Mouse (Mus musculus) midbrain, embryonic 10.5 days (tissue): ENCODE measurements around the gene Rps12. TPM values are rescaled to one million over a fixed set of nuclear protein-coding genes. Genes with fewer than 3 reads are reported as not detected.

Experiments used
- DNase-seq: peaks from one replicate; pipeline ENCODE4 v3.0.0-alpha.2; 2017; ENCODE audit warnings: low spot score
- H3K27ac ChIP-seq: fragments of 300-500 bp; sonication (generic); replicated peaks from 2 replicates; pipeline ENCODE4 v1.5.1; 2016; ENCODE audit warnings: mild to moderate bottlenecking
- H3K27me3 ChIP-seq: fragments of 300-500 bp; sonication (generic); 2 replicates; pipeline ENCODE4 v1.6.1; 2016; ENCODE audit warnings: low read depth, mild to moderate bottlenecking; ENCODE audit not compliant: poor library complexity, severe bottlenecking
- H3K36me3 ChIP-seq: fragments of 300-500 bp; sonication (generic); 2 replicates; pipeline ENCODE4 v1.6.1; 2016; ENCODE audit warnings: mild to moderate bottlenecking, moderate library complexity
- H3K4me1 ChIP-seq: fragments of 300-500 bp; sonication (generic); 2 replicates; pipeline ENCODE4 v1.6.1; 2016
- H3K4me3 ChIP-seq: fragments of 300-500 bp; sonication (generic); 2 replicates; pipeline ENCODE4 v1.5.1; 2016; ENCODE audit warnings: mild to moderate bottlenecking, moderate library complexity
- H3K9me3 ChIP-seq: fragments of 300-500 bp; sonication (generic); replicated peaks from 2 replicates; pipeline ENCODE4 v1.6.1; 2016; ENCODE audit warnings: mild to moderate bottlenecking
- WGBS: fragments of 180-500 bp; shearing (Covaris S2); methylation state at CpG from one replicate; pipeline ENCODE4 v1.1.7; 2016; 5-methylcytosine and 5-hydroxymethylcytosine counted together
- polyA plus RNA-seq: library from polyadenylated mRNA; unstranded; fragments of >200 nt; fragmentation: Nextera tagmentation; extraction: Ambion mirVana; gene quantifications from 2 replicates; pipeline ENCODE4 v1.2.1, GENCODE M21; 2016

The Rps12 gene
- polyA plus RNA-seq, 1 experiment from 2014 or later = 145 TPM

GRCm38 (mm10) chr10:23781760-23782735, 5.0 kb downstream of the Rps12 start:
- Histone ChIP-seq H3K27ac (no peak overlapping the region), H3K36me3 (peaks cover 62% of the 10 kb centered on the region), H3K9me3 (no peaks in the 10 kb centered on the region), H3K27me3 (no peaks in the 10 kb centered on the region), H3K4me3 (no peak overlapping the region), H3K4me1 (peaks cover 18% of the 10 kb centered on the region)
- 88% methylated on average over 11 of the region's 11 CpGs for WGBS
- DNase-seq = no peak

DNA sequence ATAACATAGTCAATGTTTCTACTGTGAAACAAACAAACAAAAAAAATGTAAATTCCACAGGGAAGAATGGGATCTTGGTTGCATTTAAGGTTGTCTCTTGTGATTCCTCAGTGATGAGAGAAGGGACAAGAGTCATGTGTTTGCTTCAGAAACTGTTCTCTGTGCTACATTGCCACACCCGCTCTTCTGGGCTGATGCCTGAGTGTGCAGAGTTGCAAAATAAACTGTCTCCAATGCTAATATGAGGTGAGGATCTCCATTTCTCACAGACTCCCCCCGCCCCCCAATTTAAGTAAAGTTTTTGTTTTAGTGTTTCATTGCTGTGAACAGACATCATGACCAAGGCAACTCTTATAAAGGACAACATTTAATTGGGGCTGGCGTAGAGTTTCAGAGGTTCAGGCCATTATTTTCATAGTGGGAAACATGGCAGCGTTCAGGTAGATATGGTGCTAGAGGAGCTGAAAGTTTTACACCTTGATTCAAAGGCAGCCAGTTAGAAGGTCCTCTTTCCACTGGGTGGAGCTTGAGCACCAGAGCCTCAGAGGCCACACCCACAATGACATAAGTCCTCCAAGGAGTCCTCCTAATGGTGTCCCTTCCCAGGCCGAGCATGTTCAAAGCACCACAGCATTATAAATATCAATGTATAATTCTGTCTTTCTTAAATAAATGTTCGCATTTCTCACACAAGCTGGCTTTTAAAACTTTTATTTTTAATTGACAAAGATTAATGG, 6.4 kb downstream of the Rps12 start:
- Histone ChIP-seq H3K9me3 (no peaks in the 10 kb centered on the region), H3K36me3 (peaks cover 54% of the 10 kb centered on the region), H3K27me3 (no peaks in the 10 kb centered on the region), H3K4me3 (no peak overlapping the region), H3K4me1 (peaks cover 11% of the 10 kb centered on the region), H3K27ac (no peak overlapping the region)
- 87% methylated on average over 6 of the region's 6 CpGs for WGBS
- no peak for DNase-seq

DNA sequence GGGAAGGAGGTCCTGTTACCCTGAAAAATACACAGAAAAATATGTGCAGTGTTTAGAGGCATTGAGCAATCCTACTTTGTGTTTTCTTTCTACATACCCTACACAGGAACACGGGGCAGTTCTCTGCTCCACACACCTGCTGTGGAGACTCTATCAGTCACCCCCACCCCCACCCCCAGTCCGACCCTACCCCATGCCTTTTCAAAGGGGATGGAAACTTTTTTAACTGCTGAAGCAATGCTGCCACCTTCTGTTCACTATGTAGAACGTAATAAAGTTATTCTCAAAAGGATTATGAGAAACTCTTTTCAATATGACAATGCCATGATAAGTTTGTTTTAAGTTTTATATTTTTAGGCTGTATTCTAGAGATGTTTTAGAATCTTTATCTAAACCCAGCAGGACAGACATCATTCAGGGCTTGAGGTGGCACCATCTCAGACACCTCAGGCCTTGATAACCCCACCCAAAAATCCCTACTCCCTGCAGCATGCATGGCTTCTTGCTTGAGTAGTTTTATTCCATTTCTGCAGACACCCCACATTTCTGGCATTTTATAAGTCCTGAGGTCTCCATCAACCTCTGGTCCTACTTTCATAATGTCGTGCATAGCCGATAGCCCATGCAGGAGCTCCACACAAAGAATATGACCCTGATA, 9.7 kb downstream of the Rps12 start:
- H3K36me3 ChIP-seq = peaks cover 22% of the 10 kb centered on the region
- H3K4me3 ChIP-seq = no peak overlapping the region
- 32% methylated on average over 5 of the region's 5 CpGs for WGBS
- H3K27ac ChIP-seq = no peak overlapping the region
- H3K9me3 ChIP-seq = no peaks in the 10 kb centered on the region
- H3K4me1 ChIP-seq = no peaks in the 10 kb centered on the region
- no peaks in the 10 kb centered on the region for H3K27me3 ChIP-seq
- DNase-seq = no peak

DNA sequence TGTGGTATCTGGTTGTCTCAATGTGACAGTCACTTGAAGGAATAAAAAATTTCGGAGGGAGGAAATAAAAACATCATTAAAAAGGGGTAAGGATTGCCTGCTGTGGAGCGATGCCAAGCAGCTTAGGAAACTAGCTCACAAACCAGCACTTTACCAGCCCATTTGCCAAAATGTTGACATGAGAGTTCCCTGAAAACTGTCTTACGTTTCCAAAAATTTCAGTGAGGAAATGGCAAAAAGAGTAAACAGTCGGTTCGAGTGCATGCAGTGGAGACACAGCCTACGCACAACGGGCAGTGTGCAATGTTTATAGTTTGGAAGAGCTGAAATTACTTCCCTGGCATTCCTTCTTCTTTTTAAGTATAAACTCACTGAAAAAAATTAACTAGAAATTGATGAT, 32.9 kb downstream of the Rps12 start:
- 82% methylated on average over 7 of the region's 7 CpGs for WGBS
- H3K4me1 ChIP-seq = no peaks in the 10 kb centered on the region
- no peak overlapping the region for H3K27ac ChIP-seq
- H3K36me3 ChIP-seq = no peaks in the 10 kb centered on the region
- no peaks in the 10 kb centered on the region for H3K27me3 ChIP-seq
- DNase-seq = no peak
- no peak overlapping the region for H3K4me3 ChIP-seq
- no peaks in the 10 kb centered on the region for H3K9me3 ChIP-seq

Other genes starting within 250 kb of the Rps12 start
- 10.4 and 12.2 TPM in 2 replicates for gene Slc18b1, start 9.7 kb upstream of the Rps12 start, polyA plus RNA-seq
- gene Vnn3, start 64.2 kb upstream of the Rps12 start, polyA plus RNA-seq = not detected in 2 replicates
- gene Vnn1, start 107.4 kb upstream of the Rps12 start, polyA plus RNA-seq = 2.2 and 3.5 TPM in 2 replicates
- gene Taar1, start 133.1 kb upstream of the Rps12 start, polyA plus RNA-seq = not detected in 2 replicates
- gene Taar2, start 151.3 kb upstream of the Rps12 start, polyA plus RNA-seq = not detected in 2 replicates
- not detected in 2 replicates for gene Taar3, start 162.3 kb upstream of the Rps12 start, polyA plus RNA-seq
- gene Taar4, start 173.2 kb upstream of the Rps12 start, polyA plus RNA-seq = not detected in 2 replicates
- not detected in 2 replicates for gene Taar5, start 183.4 kb upstream of the Rps12 start, polyA plus RNA-seq
- not detected in 2 replicates for gene Taar6, start 198.4 kb upstream of the Rps12 start, polyA plus RNA-seq
- not detected in 2 replicates for gene Taar7a, start 206.2 kb upstream of the Rps12 start, polyA plus RNA-seq
- not detected in 2 replicates for gene Taar7b, start 212.7 kb upstream of the Rps12 start, polyA plus RNA-seq
- not detected in 2 replicates for gene Taar7d, start 239.9 kb upstream of the Rps12 start, polyA plus RNA-seq